Mouse (Mus musculus) liver, embryonic 15.5 days (tissue): ENCODE data around the gene Gm6880. TPM values are rescaled to one million over a fixed set of nuclear protein-coding genes. Genes with fewer than 3 reads are reported as not detected.
"Not testable (repeated sequence)": the region's sequence is repeated elsewhere in the genome, so short reads cannot be mapped to it uniquely, and the experiment has no call there.

Experiments used
- ATAC-seq: fragments of 200-750 bp; cut with Nextera tagmentation; 2 replicates; pipeline ENCODE4 v1.8.0; 2017; ENCODE audit warnings: moderate number of reproducible peaks, mild to moderate bottlenecking, moderate library complexity; ENCODE audit not compliant: insufficient read depth
- H3K27ac ChIP-seq: fragments of 300-500 bp; sonication (generic); replicated peaks from 2 replicates; pipeline ENCODE4 v1.5.1; 2015; ENCODE audit warnings: mild to moderate bottlenecking, inconsistent platforms
- H3K27me3 ChIP-seq: fragments of 300-500 bp; sonication (generic); 2 replicates; pipeline ENCODE4 v1.6.1; 2015; ENCODE audit warnings: mild to moderate bottlenecking, inconsistent platforms
- H3K36me3 ChIP-seq: fragments of 300-500 bp; sonication (generic); replicated peaks from 2 replicates; pipeline ENCODE4 v1.6.1; 2015; ENCODE audit warnings: moderate library complexity, mild to moderate bottlenecking, inconsistent platforms
- H3K4me1 ChIP-seq: fragments of 300-500 bp; sonication (generic); replicated peaks from 2 replicates; pipeline ENCODE4 v1.6.1; 2015; ENCODE audit warnings: inconsistent platforms
- H3K4me2 ChIP-seq: fragments of 300-500 bp; sonication (generic); 2 replicates; pipeline ENCODE4 v1.6.1; 2015; ENCODE audit warnings: moderate library complexity, mild to moderate bottlenecking, inconsistent platforms
- H3K4me3 ChIP-seq: fragments of 300-500 bp; sonication (generic); replicated peaks from 2 replicates; pipeline ENCODE4 v1.5.1; 2015; ENCODE audit warnings: mild to moderate bottlenecking, inconsistent platforms
- H3K9ac ChIP-seq: fragments of 300-500 bp; sonication (generic); 2 replicates; pipeline ENCODE4 v1.6.1; 2015; ENCODE audit warnings: moderate library complexity, mild to moderate bottlenecking, inconsistent platforms
- H3K9me3 ChIP-seq: fragments of 300-500 bp; sonication (generic); replicated peaks from 2 replicates; pipeline ENCODE4 v1.6.1; 2016; ENCODE audit warnings: inconsistent platforms
- WGBS: fragments of 180-500 bp; shearing (Covaris S2); methylation state at CpG from one replicate; pipeline ENCODE4 v1.1.7; 2015; ENCODE audit warnings: mixed read lengths; ENCODE audit not compliant: insufficient replicate concordance; 5-methylcytosine and 5-hydroxymethylcytosine counted together
- polyA plus RNA-seq: library from polyadenylated mRNA; unstranded; fragments of >200 nt; fragmentation: Nextera tagmentation; extraction: Ambion mirVana; gene quantifications from 2 replicates; pipeline ENCODE4 v1.2.1, GENCODE M21; 2015

The Gm6880 gene
- not detected in 2 replicates for polyA plus RNA-seq

GRCm38 (mm10) chrX:74481349-74481885, at the start of gene Gm6880:
TSS of gene Gm6880 (minus strand) at chrX:74481399.
- not testable (repeated sequence) for ATAC-seq, H3K4me2 ChIP-seq, H3K4me1 ChIP-seq, H3K27me3 ChIP-seq, H3K4me3 ChIP-seq, H3K27ac ChIP-seq, H3K36me3 ChIP-seq, H3K9ac ChIP-seq, H3K9me3 ChIP-seq
- 56% methylated on average over 12 of the region's 14 CpGs for WGBS

- H3K4me1 ChIP-seq, H3K9me3 ChIP-seq, H3K36me3 ChIP-seq, H3K9ac ChIP-seq, H3K27ac ChIP-seq, ATAC-seq, H3K4me3 ChIP-seq, H3K27me3 ChIP-seq, H3K4me2 ChIP-seq: not testable (repeated sequence)
Observed at GRCm38 (mm10) chrX:74517461-74517860, 36.3 kb upstream of the Gm6880 start.

DNA sequence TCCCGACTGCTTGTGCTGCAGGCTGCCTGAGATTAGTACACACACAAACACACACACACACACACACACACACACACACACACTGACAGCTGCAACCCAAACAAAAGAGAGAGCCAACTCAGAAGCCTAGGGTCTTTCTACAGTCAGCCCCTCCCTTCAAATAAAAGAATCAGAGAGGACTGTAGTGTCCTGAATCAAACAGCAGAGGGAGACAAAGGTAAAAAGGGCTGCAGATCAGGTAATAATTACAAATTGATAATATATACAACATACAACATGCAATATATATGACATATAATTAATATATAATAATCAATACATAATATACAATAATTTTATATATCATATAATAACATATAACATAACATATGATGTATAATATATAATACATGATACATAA, 15.9 kb upstream of the Gm6880 start:
- no peaks in the 10 kb centered on the region for H3K9me3 ChIP-seq
- no peaks in the 10 kb centered on the region for H3K4me1 ChIP-seq
- no peak overlapping the region for H3K27ac ChIP-seq
- 50% methylated on average over 1 of the region's 1 CpGs for WGBS
- no peak for ATAC-seq
- no peak overlapping the region for H3K4me2 ChIP-seq
- no peaks in the 10 kb centered on the region for H3K27me3 ChIP-seq
- H3K36me3 ChIP-seq: no peaks in the 10 kb centered on the region
- H3K9ac ChIP-seq: no peak overlapping the region
- H3K4me3 ChIP-seq: no peak overlapping the region

- no peak overlapping the region for H3K4me2 ChIP-seq
- H3K9ac ChIP-seq: no peak overlapping the region
- H3K4me3 ChIP-seq: no peak overlapping the region
- H3K27ac ChIP-seq: no peak overlapping the region
- H3K9me3 ChIP-seq: no peaks in the 10 kb centered on the region
- H3K27me3 ChIP-seq: no peaks in the 10 kb centered on the region
- ATAC-seq: no peak
- peaks cover 19% of the 10 kb centered on the region for H3K36me3 ChIP-seq
- no peaks in the 10 kb centered on the region for H3K4me1 ChIP-seq
- WGBS: 8% methylated on average over 4 of the region's 4 CpGs
Observed at GRCm38 (mm10) chrX:74452773-74453172, 28.4 kb downstream of the Gm6880 start.

DNA sequence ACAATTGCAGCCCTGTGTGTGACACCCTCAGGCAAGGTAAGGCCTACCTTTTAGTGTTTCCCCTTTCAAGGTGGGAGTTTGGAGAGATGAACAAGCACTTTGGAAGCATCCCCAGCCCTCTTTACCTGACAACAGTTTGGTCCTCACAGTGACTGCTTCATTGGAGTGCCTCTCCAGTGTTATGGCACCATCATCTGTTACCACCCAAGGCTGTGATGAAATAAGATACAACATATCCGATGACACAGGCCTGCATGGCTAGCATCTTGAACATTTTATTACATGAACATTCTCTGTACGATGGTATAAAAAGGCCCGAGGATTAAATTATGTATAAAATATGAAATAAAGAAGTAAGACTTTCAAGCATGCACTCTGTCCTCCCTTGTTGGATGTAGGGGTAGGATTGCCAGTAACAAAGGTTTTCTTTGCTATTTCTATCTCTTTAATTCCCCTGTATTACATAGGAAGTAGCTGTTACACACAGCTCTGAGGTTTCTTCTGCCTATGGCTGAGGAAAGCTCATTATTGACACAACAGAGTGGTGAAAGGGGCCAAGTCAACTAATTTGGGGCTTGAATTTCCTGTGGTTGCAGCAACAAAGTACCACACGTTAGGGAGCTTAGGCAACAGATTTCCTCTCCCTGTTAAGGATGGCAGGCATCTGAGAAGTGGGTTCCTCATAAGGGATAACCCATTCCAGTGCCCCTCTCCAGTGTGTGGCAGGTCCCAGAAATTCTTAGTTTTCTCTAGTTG, 29.9 kb downstream of the Gm6880 start:
- WGBS: 58% methylated on average over 4 of the region's 4 CpGs
- Histone ChIP-seq H3K4me1 (no peaks in the 10 kb centered on the region), H3K27ac (no peak overlapping the region)

More for the DNA sequence above, 29.9 kb downstream of the Gm6880 start:
- ATAC-seq: no peak
- Histone ChIP-seq H3K27me3 (no peaks in the 10 kb centered on the region), H3K9me3 (no peaks in the 10 kb centered on the region), H3K4me3 (no peak overlapping the region), H3K36me3 (peaks cover 27% of the 10 kb centered on the region), H3K9ac (no peak overlapping the region), H3K4me2 (no peak overlapping the region)

Other genes with a start within 250 kb of the Gm6880 start
- 41.6 and 47.6 TPM in 2 replicates for gene Flna, start 231.6 kb downstream of the Gm6880 start, polyA plus RNA-seq
- 8.0 and 8.5 TPM in 2 replicates for gene Emd, start 226.7 kb downstream of the Gm6880 start, polyA plus RNA-seq
- gene Rpl10, start 210.6 kb downstream of the Gm6880 start, polyA plus RNA-seq: 356 and 378 TPM in 2 replicates
- gene Taz, start 199.5 kb downstream of the Gm6880 start, polyA plus RNA-seq: 27.7 and 29.2 TPM in 2 replicates
- 24.5 and 25.2 TPM in 2 replicates for gene Dnase1l1, start 199.1 kb downstream of the Gm6880 start, polyA plus RNA-seq
- 75.9 and 80.2 TPM in 2 replicates for gene Atp6ap1, start 184.3 kb downstream of the Gm6880 start, polyA plus RNA-seq
- 48.8 and 56.7 TPM in 2 replicates for gene Gdi1, start 176.4 kb downstream of the Gm6880 start, polyA plus RNA-seq
- gene Fam50a, start 168.4 kb downstream of the Gm6880 start, polyA plus RNA-seq: 28.5 and 28.8 TPM in 2 replicates
- 1.1 and 1.5 TPM in 2 replicates for gene Plxna3, start 152.3 kb downstream of the Gm6880 start, polyA plus RNA-seq
- 34.6 and 43.0 TPM in 2 replicates for gene Lage3, start 127.8 kb downstream of the Gm6880 start, polyA plus RNA-seq
- 37.3 and 38.8 TPM in 2 replicates for gene Ubl4a, start 108.2 kb downstream of the Gm6880 start, polyA plus RNA-seq
- gene Slc10a3, start 108.0 kb downstream of the Gm6880 start, polyA plus RNA-seq: 6.1 and 6.5 TPM in 2 replicates
- gene Fam3a, start 88.1 kb downstream of the Gm6880 start, polyA plus RNA-seq: 11.0 and 12.0 TPM in 2 replicates
- gene Ikbkg, start 88.1 kb downstream of the Gm6880 start, polyA plus RNA-seq: 21.5 and 26.2 TPM in 2 replicates
- 46.1 and 48.9 TPM in 2 replicates for gene G6pdx, start 52.2 kb downstream of the Gm6880 start, polyA plus RNA-seq
- not detected in 2 replicates for gene Olfr1326-ps1, start 93.5 kb upstream of the Gm6880 start, polyA plus RNA-seq
- not detected in 2 replicates for gene Olfr1325, start 111.3 kb upstream of the Gm6880 start, polyA plus RNA-seq
- not detected in 2 replicates for gene Gm5640, start 164.2 kb upstream of the Gm6880 start, polyA plus RNA-seq